Mouse (Mus musculus): Measurements from ENCODE around the gene Gpatch8. TPM values are rescaled to one million over a fixed set of nuclear protein-coding genes. Genes with fewer than 3 reads are reported as not detected.

Gene Gpatch8
- total RNA-seq (2023) = 57.9 TPM

DNA sequence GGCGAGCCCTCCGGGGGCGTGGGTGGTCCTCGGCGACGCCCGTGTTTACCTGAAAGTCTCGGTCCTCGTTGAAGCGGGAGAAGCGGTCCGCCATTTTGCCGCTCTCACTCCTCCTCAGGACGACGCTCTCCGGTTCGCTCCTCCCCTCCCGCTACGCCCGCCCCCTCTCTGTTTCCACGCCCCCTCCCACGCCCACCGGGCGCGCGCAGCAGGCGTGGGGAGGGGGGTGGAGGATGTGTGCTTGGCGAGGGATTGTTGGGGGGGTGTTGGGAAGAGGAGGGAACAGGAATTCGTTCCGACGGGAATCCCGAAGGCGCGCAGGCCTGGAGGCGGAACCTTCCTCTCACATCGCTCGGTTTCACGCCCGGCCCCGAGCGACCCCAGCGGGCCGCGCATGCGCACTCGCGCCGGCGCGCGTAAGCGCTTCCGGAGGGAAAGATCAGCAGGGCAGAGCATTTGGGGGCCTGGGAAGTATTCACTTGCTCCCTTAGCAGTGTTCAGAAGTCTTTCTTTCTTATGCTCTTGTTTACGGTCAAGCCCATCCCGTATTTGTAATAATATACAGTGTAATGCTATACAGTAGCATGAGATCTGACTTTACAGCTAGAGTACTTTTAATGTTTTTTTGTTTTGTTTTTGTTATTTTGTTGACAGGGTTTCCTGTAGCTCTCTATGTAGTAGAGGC lies at the start of gene Gpatch8:
Gene Gpatch8 (minus strand): TSS at position 362 of the 685 bp plus-strand sequence.

DNA sequence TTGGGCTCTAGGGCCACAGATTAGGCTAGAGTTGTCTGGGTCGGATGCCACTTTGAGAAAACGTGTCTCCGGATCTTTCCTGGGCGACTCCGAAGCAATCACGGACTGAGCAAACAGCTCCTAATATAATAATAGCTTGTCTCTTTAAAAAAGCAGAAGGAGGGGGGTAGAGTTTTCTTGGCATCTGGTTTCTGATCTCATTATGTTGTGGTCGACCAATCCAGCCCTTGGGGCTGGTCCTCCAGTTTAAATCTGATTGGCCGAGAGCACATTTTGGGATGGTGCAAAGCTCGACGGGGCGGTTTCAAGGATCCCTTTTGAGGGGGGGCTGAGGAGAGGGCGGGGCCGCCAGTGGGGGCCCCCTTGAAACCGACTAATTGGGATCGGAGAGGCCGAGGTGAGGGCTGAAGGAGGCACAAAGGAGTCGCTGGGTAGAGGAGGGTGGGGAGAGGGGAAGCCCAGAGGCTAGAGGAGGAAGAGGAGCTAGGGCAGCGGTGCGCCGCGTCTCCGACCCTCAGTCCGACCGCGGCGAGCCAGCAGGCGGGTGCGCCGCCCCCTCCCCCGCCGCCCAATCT lies 47.9 kb upstream of the Gpatch8 start, which contains the start of gene Fzd2:
Gene Fzd2 (plus strand): TSS at position 387 of the 575 bp plus-strand sequence.

DNA sequence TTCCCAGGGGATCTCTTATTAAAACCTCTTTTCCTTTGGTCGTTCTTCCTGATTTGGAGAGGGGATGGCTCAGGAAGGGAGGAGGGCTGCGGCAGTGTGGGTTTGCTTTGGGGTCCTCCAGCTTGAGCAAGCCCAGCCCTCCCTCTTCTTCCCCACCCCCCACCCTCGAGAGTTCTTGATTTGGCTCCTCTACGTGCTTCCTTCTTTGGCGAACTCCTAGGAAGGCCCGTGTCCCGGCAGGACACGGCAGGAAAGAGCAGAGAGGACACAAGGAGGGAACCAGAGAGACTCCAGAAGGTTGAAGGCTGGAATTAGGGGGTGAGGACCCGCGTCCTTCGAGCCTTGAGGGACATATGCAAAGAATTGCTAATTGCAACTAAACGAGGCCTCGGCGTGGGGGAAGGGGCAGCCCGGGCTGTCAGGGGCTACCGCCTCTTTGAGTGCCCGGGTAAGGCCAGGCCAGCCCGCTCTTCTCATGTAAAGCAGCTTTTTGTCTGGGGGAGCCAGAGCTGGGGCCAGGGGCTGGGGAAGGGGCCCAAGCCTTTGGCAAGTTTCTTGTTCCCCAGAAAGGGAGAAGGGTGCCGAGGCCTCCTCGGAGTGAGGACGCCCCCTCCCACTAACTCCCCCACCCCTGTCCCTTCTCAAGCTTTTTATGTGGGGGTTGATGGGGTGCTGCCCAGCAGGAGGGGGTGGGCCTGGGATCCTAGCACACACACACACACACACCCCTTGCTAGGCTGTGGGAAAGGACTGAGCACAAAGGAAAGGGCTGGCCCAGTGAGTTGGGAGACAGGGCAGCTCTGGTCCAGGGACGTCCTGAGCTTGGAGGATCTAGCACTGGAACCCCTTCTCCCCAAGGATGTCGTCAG lies 23.2 kb upstream of the Gpatch8 start, which contains the start of gene Gm11627:
Gene Gm11627 (minus strand): TSS at position 297 of the 869 bp plus-strand sequence.

DNA sequence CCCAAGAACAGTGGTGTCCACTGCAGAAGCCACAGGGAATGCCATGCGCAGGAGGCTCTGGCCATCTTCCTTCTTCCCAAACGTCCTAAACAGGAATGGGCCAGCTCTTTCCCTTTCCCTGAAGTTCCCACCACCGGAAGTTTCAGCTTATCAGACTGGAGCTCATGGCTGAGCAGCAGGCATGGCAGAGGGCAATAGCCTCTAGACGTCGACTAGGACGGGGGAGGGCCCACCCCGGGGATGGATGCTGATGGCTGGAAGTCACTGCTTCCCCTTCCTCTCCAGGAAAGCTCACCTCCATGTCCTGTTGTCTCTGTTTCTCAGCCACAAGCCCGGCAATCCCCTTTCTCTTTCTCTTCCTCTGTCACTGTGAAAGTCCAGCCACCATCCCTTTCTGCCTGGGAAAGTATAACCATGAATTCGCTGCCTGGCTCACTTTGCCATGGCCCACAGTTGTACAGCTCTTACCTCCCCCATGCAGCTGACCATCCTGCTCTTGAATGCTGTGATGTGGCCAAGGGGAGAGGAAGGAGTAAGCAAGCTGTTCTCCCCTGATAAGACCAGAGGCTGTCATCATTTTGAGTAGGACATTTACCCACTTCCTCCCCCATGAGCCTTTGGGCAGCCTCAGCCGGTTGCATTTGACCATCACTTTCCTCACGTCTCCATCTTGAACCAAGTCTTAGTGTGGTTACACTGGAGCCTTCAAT lies 86.4 kb downstream of the Gpatch8 start, which contains the start of gene Itga2b:
Gene Itga2b (minus strand): TSS at position 475 of the 710 bp plus-strand sequence.

DNA sequence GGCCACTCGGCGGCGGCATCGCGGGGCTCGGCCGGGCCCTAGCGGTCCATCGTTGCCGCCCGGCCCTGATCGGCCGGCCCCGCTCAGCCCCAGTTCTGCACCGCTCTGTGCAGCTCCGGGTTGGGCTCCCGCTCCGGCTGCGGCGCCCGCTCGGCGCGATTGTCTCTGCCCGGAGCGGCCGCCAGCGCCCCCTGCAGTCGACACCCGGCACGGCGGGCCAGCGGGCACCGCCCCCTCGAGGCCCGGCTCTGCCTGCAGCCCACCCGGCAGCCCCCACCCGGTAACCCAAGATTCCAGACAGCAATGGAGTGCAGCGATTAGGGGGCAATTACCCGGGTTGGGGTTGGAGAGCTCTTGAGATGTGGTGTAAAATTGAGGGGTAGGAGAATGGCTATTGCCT lies 108.7 kb downstream of the Gpatch8 start, which contains the start of gene Fam171a2:
Gene Fam171a2 (minus strand): TSS at position 186 of the 400 bp plus-strand sequence.

DNA sequence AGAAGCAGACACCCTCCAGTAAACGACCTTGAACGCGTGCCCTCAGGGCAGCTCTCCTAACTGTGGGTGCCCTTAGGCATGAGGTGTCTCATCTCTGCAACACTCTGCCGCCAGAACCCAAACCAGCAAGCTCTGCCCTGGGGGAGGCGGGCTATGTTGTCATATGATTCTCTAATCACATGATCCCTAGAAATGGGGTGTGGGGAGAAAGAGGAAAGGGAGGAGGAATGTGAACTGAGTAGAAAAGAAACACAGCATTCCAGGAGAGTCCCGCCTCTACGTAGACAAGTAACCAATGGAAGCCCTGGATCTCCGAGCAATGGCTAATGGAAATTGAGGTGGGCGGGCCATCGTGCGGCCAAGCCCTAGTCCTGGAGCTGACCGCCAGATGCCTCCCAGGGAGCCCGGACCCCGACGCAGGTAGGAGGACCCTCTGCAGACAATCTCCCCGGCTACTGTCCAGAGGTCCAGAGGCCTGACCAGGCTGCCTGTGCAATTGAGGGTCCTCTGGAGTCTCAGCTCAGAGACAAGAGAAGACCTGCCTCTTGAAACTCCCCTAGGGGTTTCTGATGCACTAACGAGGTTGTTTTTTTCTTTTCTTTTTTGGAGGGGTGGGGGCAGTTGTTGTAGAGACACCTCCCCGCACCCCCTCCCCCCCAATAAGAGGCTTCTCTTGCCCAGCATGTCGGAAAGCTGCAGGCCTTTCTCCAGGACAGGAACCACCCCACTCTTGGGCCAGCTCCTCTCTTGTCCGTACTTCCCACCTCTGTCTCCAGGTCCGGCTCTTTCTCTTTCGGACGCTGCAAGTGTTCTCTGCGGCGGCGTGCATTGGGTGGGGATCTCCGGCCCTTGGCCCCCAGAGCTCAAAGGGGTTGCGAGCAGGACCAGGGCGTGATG lies 125.8 kb downstream of the Gpatch8 start, which contains the start of gene Grn:
Gene Grn (plus strand): TSS at position 195 of the 897 bp plus-strand sequence.

Other genes starting within 250 kb of the Gpatch8 start
- 114 TPM for gene Ubtf, start 236.7 kb downstream of the Gpatch8 start, total RNA-seq (2023)
- 12.5 TPM for gene Slc4a1, start 190.2 kb downstream of the Gpatch8 start, total RNA-seq (2023)
- gene Rundc3a, start 163.0 kb downstream of the Gpatch8 start, total RNA-seq (2023) = 4.6 TPM
- gene Slc25a39, start 148.4 kb downstream of the Gpatch8 start, total RNA-seq (2023) = 32.5 TPM
- gene Grn, start 126.1 kb downstream of the Gpatch8 start, total RNA-seq (2023) = 19.6 TPM
- not detected for gene Fam171a2, start 108.7 kb downstream of the Gpatch8 start, total RNA-seq (2023)
- gene Itga2b, start 86.3 kb downstream of the Gpatch8 start, total RNA-seq (2023) = 23.1 TPM
- gene Gm11627, start 23.1 kb upstream of the Gpatch8 start, total RNA-seq (2023) = not detected
- not detected for gene Fzd2, start 48.0 kb upstream of the Gpatch8 start, total RNA-seq (2023)
- gene Meioc, start 107.3 kb upstream of the Gpatch8 start, total RNA-seq (2023) = not detected
- gene Ccdc43, start 141.4 kb upstream of the Gpatch8 start, total RNA-seq (2023) = 36.7 TPM
- gene Adam11, start 205.0 kb upstream of the Gpatch8 start, total RNA-seq (2023) = 2.6 TPM